Mouse (Mus musculus) liver, adult 2 months (tissue): ENCODE data around the gene 1700001P01Rik. TPM values are rescaled to one million over a fixed set of nuclear protein-coding genes. Genes with fewer than 3 reads are reported as not detected.
"Not testable (repeated sequence)": the region's sequence is repeated elsewhere in the genome, so short reads cannot be mapped to it uniquely, and the experiment has no call there.

Source experiments
- DNase-seq: peaks from one replicate; pipeline ENCODE4 v3.0.0-alpha.2; 2011; ENCODE audit warnings: low read depth, low spot score; ENCODE audit errors: extremely low read depth
- H3K27ac ChIP-seq: fragments of 200-500 bp; replicated peaks from 2 replicates; pipeline ENCODE4 v1.5.1; 2012; ENCODE audit warnings: low read depth, mild to moderate bottlenecking, control low read depth, inconsistent platforms, low read length; ENCODE audit not compliant: insufficient read depth
- H3K27me3 ChIP-seq: fragments of 200-500 bp; 2 replicates; pipeline ENCODE4 v1.6.1; 2012; ENCODE audit warnings: mild to moderate bottlenecking, moderate library complexity, low read length, inconsistent platforms; ENCODE audit not compliant: control insufficient read depth, insufficient read depth
- H3K36me3 ChIP-seq: fragments of 200-500 bp; 2 replicates; pipeline ENCODE4 v1.6.1; 2012; ENCODE audit warnings: low read length, inconsistent platforms; ENCODE audit not compliant: control insufficient read depth, insufficient read depth
- H3K4me1 ChIP-seq: fragments of 200-500 bp; 2 replicates; pipeline ENCODE4 v1.6.1; 2011; ENCODE audit warnings: low read length; ENCODE audit not compliant: control insufficient read depth, insufficient read depth
- H3K4me3 ChIP-seq: fragments of 200-500 bp; 2 replicates; pipeline ENCODE4 v1.5.1; 2011; ENCODE audit warnings: low read depth, mild to moderate bottlenecking, control low read depth, low read length, moderate library complexity; ENCODE audit not compliant: insufficient read depth
- H3K79me2 ChIP-seq: fragments of 200-500 bp; 2 replicates; pipeline ENCODE4 v1.6.1; 2012; ENCODE audit warnings: inconsistent platforms, mild to moderate bottlenecking, low read length, moderate library complexity; ENCODE audit not compliant: control insufficient read depth, insufficient read depth
- H3K9ac ChIP-seq: fragments of 200-500 bp; 2 replicates; pipeline ENCODE4 v1.6.1; 2012; ENCODE audit warnings: low read depth, mild to moderate bottlenecking, control low read depth, inconsistent platforms, low read length
- CTCF ChIP-seq: fragments of 200-500 bp; IDR thresholded peaks from 2 replicates; pipeline ENCODE4 v1.5.1; 2011; ENCODE audit warnings: low read depth, low read length, control low read depth
- POLR2A ChIP-seq: fragments of 200-500 bp; IDR thresholded peaks from 2 replicates; pipeline ENCODE4 v1.6.1; 2011; ENCODE audit warnings: low read length, control low read depth; ENCODE audit not compliant: insufficient read depth; ENCODE audit errors: extremely low read depth
- WGBS: fragments of 180-500 bp; shearing (Covaris S2); methylation state at CpG from one replicate; pipeline ENCODE4 v1.1.7; 2018; 5-methylcytosine and 5-hydroxymethylcytosine counted together
- polyA plus RNA-seq: library from polyadenylated mRNA; depleted of rRNA; stranded (reverse); fragments of >200 nt; gene quantifications from 2 replicates; pipeline ENCODE4 v1.2.3, GENCODE M21; 2012
- total RNA-seq: library from RNA; depleted of rRNA; stranded (reverse); fragments of >200 nt; gene quantifications from 2 replicates; pipeline ENCODE4 v1.2.3, GENCODE M21; 2014

1700001P01Rik gene
- total and polyA plus RNA-seq, 2 experiments, result not detected

DNA sequence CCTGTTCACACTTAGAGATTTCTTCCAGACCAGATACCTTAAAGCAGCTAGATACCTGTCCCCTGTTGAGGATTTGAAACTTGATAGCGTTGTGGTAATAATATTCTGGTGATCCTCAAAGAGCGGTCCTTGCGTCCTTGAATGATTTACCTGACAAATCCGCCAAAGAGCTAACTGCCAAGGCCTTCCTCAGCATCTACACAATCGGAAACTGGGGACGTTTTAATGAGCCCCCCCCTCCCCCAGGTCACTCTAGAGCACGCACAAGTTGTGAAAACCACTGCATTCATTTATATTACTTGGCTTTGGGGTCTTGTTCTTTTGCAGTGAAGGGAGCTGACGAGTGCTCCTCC, 22.3 kb upstream of the 1700001P01Rik start:
- Histone ChIP-seq H3K27ac (peak overlapping the region; percentile 37), H3K27me3 (no peaks in the 10 kb centered on the region), H3K79me2 (no peaks in the 10 kb centered on the region), H3K4me3 (no peak overlapping the region), H3K36me3 (no peaks in the 10 kb centered on the region), H3K9ac (no peak overlapping the region), H3K4me1 (peaks cover 17% of the 10 kb centered on the region)
- WGBS, result 62% methylated on average over 8 of the region's 8 CpGs
- TF ChIP-seq POLR2A (no peak), CTCF (no peak)
- no peak for DNase-seq

DNA sequence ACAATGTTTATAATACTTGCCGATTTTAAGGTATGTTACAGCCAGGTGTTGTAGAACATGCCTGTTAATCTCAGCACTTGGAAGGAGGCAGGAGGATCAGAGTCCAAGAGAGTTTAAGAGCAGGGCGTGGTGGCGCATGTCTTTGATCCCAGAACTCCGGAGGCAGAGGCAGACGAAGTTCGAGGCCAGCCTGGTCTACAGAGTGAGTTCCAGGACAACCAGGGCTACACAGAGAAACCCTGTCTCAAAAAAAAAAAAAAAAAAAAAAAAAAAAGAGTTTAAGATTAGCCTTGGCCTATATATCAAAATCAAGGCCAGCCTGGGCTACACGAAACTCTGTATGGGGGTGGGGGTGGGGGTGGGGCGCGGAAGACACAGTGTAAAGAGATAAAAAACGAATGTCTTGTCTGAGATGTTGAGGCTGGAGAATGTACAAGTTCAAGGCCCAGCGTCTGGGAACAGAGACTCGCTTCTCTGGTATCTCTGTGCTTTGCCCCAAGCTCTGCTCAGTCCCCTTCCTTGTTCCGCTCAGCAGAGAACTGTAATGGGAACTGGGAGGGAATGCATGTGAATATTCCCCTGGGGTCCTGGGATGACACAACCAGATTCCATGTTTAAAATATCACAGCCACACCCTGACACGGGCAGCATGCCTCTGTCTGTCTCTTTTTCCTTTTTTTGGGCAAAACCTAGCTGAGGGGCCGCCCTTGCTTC, 21.8 kb upstream of the 1700001P01Rik start:
- no peaks in the 10 kb centered on the region for H3K79me2 ChIP-seq
- no peaks in the 10 kb centered on the region for H3K36me3 ChIP-seq
- no peaks in the 10 kb centered on the region for H3K27me3 ChIP-seq
- DNase-seq, result no peak
- H3K27ac ChIP-seq, result peak overlapping the region; percentile 37; the same call in 1 of the 2 replicates
- no peak overlapping the region for H3K9ac ChIP-seq
- TF ChIP-seq CTCF (no peak), POLR2A (no peak)
- WGBS, result 79% methylated on average over 15 of the region's 15 CpGs
- H3K4me1 ChIP-seq, result peaks cover 15% of the 10 kb centered on the region
- no peak overlapping the region for H3K4me3 ChIP-seq

DNA sequence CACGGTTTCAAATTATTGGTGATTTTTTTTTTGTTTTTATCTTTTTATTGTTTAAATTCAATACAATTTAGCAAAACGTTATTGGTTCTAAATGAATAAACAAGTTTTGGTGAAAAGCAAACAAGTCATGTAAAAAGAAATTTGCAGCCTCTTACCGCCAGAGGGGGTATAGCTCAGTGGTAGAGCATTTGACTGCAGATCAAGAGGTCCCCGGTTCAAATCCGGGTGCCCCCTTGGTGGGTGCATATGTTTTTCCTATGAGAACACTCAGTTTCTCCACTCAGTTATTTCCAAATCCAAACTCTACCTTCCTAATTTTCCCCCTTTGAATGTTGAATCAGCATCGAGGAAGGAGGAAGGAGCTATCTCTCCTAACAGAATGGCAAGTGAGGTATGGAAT, 21.2 kb upstream of the 1700001P01Rik start:
- DNase-seq, result peak; percentile 67
- H3K27ac ChIP-seq, result no peak overlapping the region
- no peaks in the 10 kb centered on the region for H3K27me3 ChIP-seq
- TF ChIP-seq POLR2A, result no peak
- TF ChIP-seq CTCF, result no peak
- H3K4me1 ChIP-seq, result peaks cover 10% of the 10 kb centered on the region
- no peaks in the 10 kb centered on the region for H3K36me3 ChIP-seq
- H3K4me3 ChIP-seq, result no peak overlapping the region
- H3K79me2 ChIP-seq, result no peaks in the 10 kb centered on the region
- 5% methylated on average over 6 of the region's 6 CpGs for WGBS
- no peak overlapping the region for H3K9ac ChIP-seq

DNA sequence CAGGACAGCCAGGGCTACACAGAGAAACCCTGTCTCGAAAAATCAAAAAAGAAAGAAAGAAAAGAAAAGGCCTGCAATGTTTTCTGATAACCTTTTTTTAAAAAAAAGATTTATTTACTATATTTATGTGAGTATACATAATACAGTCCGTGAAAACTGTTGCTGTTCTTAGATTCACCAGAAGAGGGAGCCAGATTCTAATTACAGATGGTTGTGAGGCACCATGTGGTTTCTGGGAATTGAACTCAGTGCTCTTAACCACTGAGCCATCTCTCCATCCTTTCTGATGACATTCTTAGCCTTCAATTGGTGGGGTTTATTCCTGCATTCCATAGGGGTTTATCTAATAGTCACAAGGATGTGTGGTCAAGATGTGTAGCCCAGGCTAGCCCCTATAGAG, 17.4 kb upstream of the 1700001P01Rik start:
- Histone ChIP-seq H3K36me3 (no peaks in the 10 kb centered on the region), H3K4me1 (peaks cover 1% of the 10 kb centered on the region; the same call in 1 of the 2 replicates), H3K9ac (no peak overlapping the region), H3K4me3 (no peak overlapping the region), H3K27ac (no peak overlapping the region), H3K79me2 (no peaks in the 10 kb centered on the region), H3K27me3 (no peaks in the 10 kb centered on the region)
- TF ChIP-seq CTCF (peak; percentile 42), POLR2A (no peak)
- WGBS, result 10% methylated on average over 2 of the region's 2 CpGs
- peak; percentile 56 for DNase-seq

DNA sequence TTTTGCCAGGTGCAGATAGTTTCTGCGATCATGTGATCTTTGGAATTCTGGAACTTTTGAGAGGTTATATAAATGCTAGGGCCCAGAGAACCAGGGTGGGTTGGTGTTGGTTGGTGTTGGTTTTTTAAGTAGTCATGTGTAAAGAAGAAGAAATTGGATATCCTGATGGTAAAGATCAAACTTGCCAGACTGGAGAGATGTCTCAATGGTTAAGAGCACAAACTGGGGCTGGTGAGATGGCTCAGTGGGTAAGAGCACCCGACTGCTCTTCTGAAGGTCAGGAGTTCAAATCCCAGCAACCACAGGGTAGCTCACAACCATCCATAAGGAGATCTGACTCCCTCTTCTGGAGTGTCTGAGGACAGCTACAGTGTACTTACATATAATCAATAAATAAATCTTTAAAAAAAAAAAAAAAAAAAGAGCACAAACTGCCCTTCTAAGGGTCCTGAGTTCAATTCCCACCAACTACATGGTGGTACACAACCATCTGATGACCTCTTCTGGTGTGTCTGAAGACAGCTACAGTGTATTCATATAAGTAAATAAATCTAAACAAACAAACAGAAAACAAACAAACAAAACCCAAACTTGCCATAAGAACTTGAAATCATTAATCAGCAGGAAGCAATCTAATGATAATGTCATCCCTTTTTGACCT, 15.2 kb upstream of the 1700001P01Rik start:
- not testable (repeated sequence) for DNase-seq, H3K27ac ChIP-seq, H3K4me3 ChIP-seq, H3K27me3 ChIP-seq, H3K4me1 ChIP-seq, H3K36me3 ChIP-seq, H3K79me2 ChIP-seq, H3K9ac ChIP-seq
- 82% methylated on average over 2 of the region's 2 CpGs for WGBS

DNA sequence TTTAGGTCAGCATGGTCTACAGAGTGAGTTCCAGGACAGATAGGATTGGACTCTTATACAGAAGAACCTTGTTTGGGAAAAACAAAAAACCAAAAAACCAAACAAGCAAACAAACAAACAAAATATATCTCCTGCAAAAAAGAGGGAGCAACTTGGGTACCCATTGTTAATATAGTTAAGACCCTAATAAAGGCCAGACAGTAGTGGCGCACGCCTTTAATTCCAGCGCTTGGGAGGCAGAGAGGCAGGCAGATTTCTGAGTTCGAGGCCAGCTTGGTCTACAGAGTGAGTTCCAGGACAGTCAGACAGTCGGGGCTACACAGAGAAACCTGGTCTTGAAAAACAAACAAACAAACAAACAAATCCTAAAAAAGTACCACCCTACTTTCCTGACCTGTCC, 14.0 kb upstream of the 1700001P01Rik start:
- Histone ChIP-seq H3K79me2 (no peaks in the 10 kb centered on the region), H3K4me1 (no peaks in the 10 kb centered on the region), H3K36me3 (no peaks in the 10 kb centered on the region), H3K27ac (no peak overlapping the region), H3K4me3 (no peak overlapping the region), H3K9ac (no peak overlapping the region), H3K27me3 (no peaks in the 10 kb centered on the region)
- no peak for TF ChIP-seq POLR2A
- no peak for TF ChIP-seq CTCF
- DNase-seq, result no peak
- 90% methylated on average over 5 of the region's 5 CpGs for WGBS
